Mouse (Mus musculus) olfactory bulb, adult 2 months (tissue): Measurements from ENCODE around the gene Ebi3.

Experiments used
- CTCF ChIP-seq: fragments of 200-500 bp; IDR thresholded peaks from 2 replicates; pipeline ENCODE4 v1.5.1; 2012; ENCODE audit warnings: low read depth, mild to moderate bottlenecking, low read length, moderate library complexity; ENCODE audit not compliant: insufficient read depth
- POLR2A ChIP-seq: fragments of 200-500 bp; IDR thresholded peaks from 2 replicates; pipeline ENCODE4 v1.6.1; 2012; ENCODE audit warnings: mild to moderate bottlenecking, low read depth, low read length, moderate library complexity; ENCODE audit not compliant: insufficient read depth

GRCm38 (mm10) chr17:55903687-55904086 lies 48.8 kb upstream of the Ebi3 start:
- no peak for TF ChIP-seq CTCF
- TF ChIP-seq POLR2A = no peak
